Mouse (Mus musculus): ENCODE measurements around the gene Dlgap4. TPM values are rescaled to one million over a fixed set of nuclear protein-coding genes. Genes with fewer than 3 reads are reported as not detected.

Dlgap4 gene
- polyA plus RNA-seq (2012; rRNA removed) = 67.0 and 95.5 TPM in 2 replicates

GRCm38 (mm10) chr2:156613541-156614257, at the start of gene Dlgap4:
Gene Dlgap4, plus strand, starts transcription at chr2:156613705.
- no peak for DNase-seq (ENCODE audit: low spot score)

- DNase-seq (ENCODE audit: low spot score) = no peak
Observed at GRCm38 (mm10) chr2:156566512-156566911, 47.0 kb upstream of the Dlgap4 start.

- DNase-seq (ENCODE audit: low spot score) = no peak
Observed at GRCm38 (mm10) chr2:156568647-156569046, 44.9 kb upstream of the Dlgap4 start.

- no peak for DNase-seq (ENCODE audit: low spot score)
Observed at GRCm38 (mm10) chr2:156569261-156569660, 44.2 kb upstream of the Dlgap4 start.

- no peak for DNase-seq (ENCODE audit: low spot score)
Observed at GRCm38 (mm10) chr2:156571521-156571920, 42.0 kb upstream of the Dlgap4 start.

GRCm38 (mm10) chr2:156576850-156577587, 36.5 kb upstream of the Dlgap4 start:
- no peak for DNase-seq (ENCODE audit: low spot score)

- no peak for DNase-seq (ENCODE audit: low spot score)
Observed at GRCm38 (mm10) chr2:156580507-156580906, 33.0 kb upstream of the Dlgap4 start.

- no peak for DNase-seq (ENCODE audit: low spot score)
Observed at GRCm38 (mm10) chr2:156581244-156581643, 32.3 kb upstream of the Dlgap4 start.

- no peak for DNase-seq (ENCODE audit: low spot score)
Observed at GRCm38 (mm10) chr2:156582887-156583286, 30.6 kb upstream of the Dlgap4 start.

- DNase-seq (ENCODE audit: low spot score) = no peak
Observed at GRCm38 (mm10) chr2:156584154-156584796, 29.2 kb upstream of the Dlgap4 start.

- DNase-seq (ENCODE audit: low spot score) = no peak
Observed at GRCm38 (mm10) chr2:156584797-156585471, 28.6 kb upstream of the Dlgap4 start.

- DNase-seq (ENCODE audit: low spot score) = no peak
Observed at GRCm38 (mm10) chr2:156589481-156589880, 24.0 kb upstream of the Dlgap4 start.

GRCm38 (mm10) chr2:156594987-156595490, 18.5 kb upstream of the Dlgap4 start:
- no peak for DNase-seq (ENCODE audit: low spot score)

GRCm38 (mm10) chr2:156602581-156602980, 10.9 kb upstream of the Dlgap4 start:
- DNase-seq (ENCODE audit: low spot score) = no peak

GRCm38 (mm10) chr2:156603671-156604070, 9.8 kb upstream of the Dlgap4 start:
- DNase-seq (ENCODE audit: low spot score) = no peak

- no peak for DNase-seq (ENCODE audit: low spot score)
Observed at GRCm38 (mm10) chr2:156605144-156605543, 8.4 kb upstream of the Dlgap4 start.

GRCm38 (mm10) chr2:156605971-156606370, 7.5 kb upstream of the Dlgap4 start:
- no peak for DNase-seq (ENCODE audit: low spot score)

- no peak for DNase-seq (ENCODE audit: low spot score)
Observed at GRCm38 (mm10) chr2:156613081-156613540, 394 bp upstream of the Dlgap4 start.

GRCm38 (mm10) chr2:156614258-156614556, 702 bp downstream of the Dlgap4 start:
- DNase-seq (ENCODE audit: low spot score) = no peak

- DNase-seq (ENCODE audit: low spot score) = no peak
Observed at GRCm38 (mm10) chr2:156614661-156615654, 1.5 kb downstream of the Dlgap4 start.

- no peak for DNase-seq (ENCODE audit: low spot score)
Observed at GRCm38 (mm10) chr2:156616513-156616912, 3.0 kb downstream of the Dlgap4 start.

All from urinary bladder, adult 2 months (tissue).